Mouse (Mus musculus) gastrocnemius, postnatal 25 days (tissue): ENCODE measurements at regions not wholly inside any gene's neighbourhood (a gene's known extent, or its start where the extent isn't known, plus 50 kb on each side); places are given as distances from the start of the nearest gene placed in this dataset.

Experiments
- DNase-seq: peaks from one replicate; pipeline ENCODE4 v3.0.0; 2022

- DNase-seq = no peak
These were observed 74.8 kb upstream of the Stxbp5l start for GRCm38 (mm10) chr16:37459533-37459890.

GRCm38 (mm10) chr16:37458592-37459532 lies 74.1 kb upstream of the Stxbp5l start:
- no peak for DNase-seq

GRCm38 (mm10) chr16:37455971-37456370 lies 71.2 kb upstream of the Stxbp5l start:
- no peak for DNase-seq

GRCm38 (mm10) chr16:37449846-37450245 lies 65.1 kb upstream of the Stxbp5l start:
- no peak for DNase-seq

- DNase-seq = no peak
These were observed 61.0 kb upstream of the Stxbp5l start for GRCm38 (mm10) chr16:37445756-37446155.

GRCm38 (mm10) chr16:37442936-37443335 lies 58.2 kb upstream of the Stxbp5l start:
- no peak for DNase-seq

GRCm38 (mm10) chr16:37442481-37442880 lies 57.7 kb upstream of the Stxbp5l start:
- DNase-seq = no peak

GRCm38 (mm10) chr16:37440628-37441164 lies 55.9 kb upstream of the Stxbp5l start:
- DNase-seq = peak; percentile 12
